Mouse (Mus musculus) kidney, embryonic 14.5 days (tissue): ENCODE data around the gene Adam15. TPM values are rescaled to one million over a fixed set of nuclear protein-coding genes. Genes with fewer than 3 reads are reported as not detected.

Source experiments
- ATAC-seq: fragments of 200-750 bp; cut with Nextera tagmentation; 2 replicates; pipeline ENCODE4 v1.8.0; 2017; ENCODE audit warnings: moderate number of reproducible peaks, mild to moderate bottlenecking, moderate TSS enrichment, moderate library complexity; ENCODE audit not compliant: low FRiP score, low TSS enrichment
- H3K27ac ChIP-seq: fragments of 300-500 bp; sonication (generic); 2 replicates; pipeline ENCODE4 v1.5.1; 2014; ENCODE audit warnings: low read depth, mild to moderate bottlenecking, low read length, moderate library complexity, mixed read lengths
- H3K27me3 ChIP-seq: fragments of 300-500 bp; sonication (generic); 2 replicates; pipeline ENCODE4 v1.6.1; 2014; ENCODE audit warnings: mild to moderate bottlenecking, low read length; ENCODE audit not compliant: control insufficient read depth, insufficient read depth
- H3K36me3 ChIP-seq: fragments of 300-500 bp; sonication (generic); 2 replicates; pipeline ENCODE4 v1.6.1; 2014; ENCODE audit warnings: low read length, mixed read lengths; ENCODE audit not compliant: control insufficient read depth, insufficient read depth
- H3K4me1 ChIP-seq: fragments of 300-500 bp; sonication (generic); 2 replicates; pipeline ENCODE4 v1.6.1; 2014; ENCODE audit warnings: low read length, mixed read lengths; ENCODE audit not compliant: control insufficient read depth, insufficient read depth
- H3K4me2 ChIP-seq: fragments of 300-500 bp; sonication (generic); replicated peaks from 2 replicates; pipeline ENCODE4 v1.6.1; 2014; ENCODE audit warnings: low read depth, mild to moderate bottlenecking, low read length
- H3K4me3 ChIP-seq: fragments of 300-500 bp; sonication (generic); 2 replicates; pipeline ENCODE4 v1.5.1; 2014; ENCODE audit warnings: mild to moderate bottlenecking, low read length
- H3K9ac ChIP-seq: fragments of 300-500 bp; sonication (generic); 2 replicates; pipeline ENCODE4 v1.6.1; 2014; ENCODE audit warnings: low read depth, mild to moderate bottlenecking, low read length, moderate library complexity
- H3K9me3 ChIP-seq: fragments of 300-500 bp; sonication (generic); 2 replicates; pipeline ENCODE4 v1.6.1; 2016; ENCODE audit warnings: low read length; ENCODE audit not compliant: control insufficient read depth
- WGBS: fragments of 180-500 bp; shearing (Covaris S2); extraction: QIAGEN DNeasy Blood & Tissue Kit; methylation state at CpG from one replicate; pipeline ENCODE4 v1.1.7; 2014; 5-methylcytosine and 5-hydroxymethylcytosine counted together
- polyA plus RNA-seq: library from polyadenylated mRNA; unstranded; fragments of >200 nt; fragmentation: Nextera tagmentation; extraction: Ambion mirVana; gene quantifications from 2 replicates; pipeline ENCODE4 v1.2.1, GENCODE M21; 2014

The Adam15 gene
- 35.9 and 47.1 TPM in 2 replicates for polyA plus RNA-seq

- Histone ChIP-seq H3K27ac (peak within 1 kb of the TSS; percentile 59), H3K9me3 (no peaks in the 10 kb centered on the region), H3K27me3 (no peaks in the 10 kb centered on the region), H3K4me1 (peaks cover 16% of the 10 kb centered on the region; the same call in 1 of the 2 replicates), H3K4me3 (peak within 1 kb of the TSS; percentile 63), H3K9ac (peak within 1 kb of the TSS; percentile 61), H3K36me3 (peaks cover 12% of the 10 kb centered on the region), H3K4me2 (peak within 1 kb of the TSS; percentile 95)
- peak; percentile 91 for ATAC-seq
- WGBS, result 1% methylated on average over 54 of the region's 59 CpGs
Observed at GRCm38 (mm10) chr3:89349869-89350501, at the start of gene Adam15. Adam15 (minus strand) TSS chr3:89349996.

- Histone ChIP-seq H3K4me3 (peak overlapping the region; percentile 51), H3K27me3 (no peaks in the 10 kb centered on the region), H3K36me3 (no peaks in the 10 kb centered on the region; the same call in 1 of the 2 replicates), H3K4me1 (peaks cover 16% of the 10 kb centered on the region; the same call in 1 of the 2 replicates), H3K27ac (no peak overlapping the region), H3K9ac (no peak overlapping the region; the same call in 1 of the 2 replicates), H3K9me3 (no peaks in the 10 kb centered on the region), H3K4me2 (peak overlapping the region; percentile 99)
- ATAC-seq, result no peak
- WGBS, result 2% methylated on average over 4 of the region's 4 CpGs
Observed at GRCm38 (mm10) chr3:89396654-89397005, 46.8 kb upstream of the Adam15 start.

- Histone ChIP-seq H3K27ac (peak overlapping the region; percentile 42; the same call in 1 of the 2 replicates), H3K9ac (peak overlapping the region; percentile 57), H3K4me3 (peak overlapping the region; percentile 51), H3K36me3 (no peaks in the 10 kb centered on the region), H3K27me3 (no peaks in the 10 kb centered on the region), H3K4me2 (peak overlapping the region; percentile 99), H3K4me1 (peaks cover 22% of the 10 kb centered on the region), H3K9me3 (no peaks in the 10 kb centered on the region)
- peak; percentile 22; the same call in 1 of the 2 replicates for ATAC-seq
- WGBS, result under 1% methylated on average over 44 of the region's 44 CpGs
Observed at GRCm38 (mm10) chr3:89395806-89396653, 46.2 kb upstream of the Adam15 start.

- Histone ChIP-seq H3K9ac (peak overlapping the region; percentile 57; the same call in 1 of the 2 replicates), H3K4me2 (peak overlapping the region; percentile 99), H3K27ac (peak overlapping the region; percentile 74; the same call in 1 of the 2 replicates), H3K9me3 (no peaks in the 10 kb centered on the region), H3K4me3 (peak overlapping the region; percentile 51), H3K4me1 (peaks cover 27% of the 10 kb centered on the region), H3K36me3 (no peaks in the 10 kb centered on the region), H3K27me3 (no peaks in the 10 kb centered on the region)
- 2% methylated on average over 10 of the region's 10 CpGs for WGBS
- ATAC-seq, result no peak
Observed at GRCm38 (mm10) chr3:89395419-89395805, 45.6 kb upstream of the Adam15 start.

- Histone ChIP-seq H3K9ac (peak overlapping the region; percentile 57; the same call in 1 of the 2 replicates), H3K36me3 (no peaks in the 10 kb centered on the region), H3K4me3 (peak overlapping the region; percentile 51), H3K27me3 (no peaks in the 10 kb centered on the region), H3K27ac (peak overlapping the region; percentile 74), H3K9me3 (no peaks in the 10 kb centered on the region), H3K4me1 (peaks cover 32% of the 10 kb centered on the region), H3K4me2 (peak overlapping the region; percentile 99)
- ATAC-seq, result peak; percentile 13
- WGBS, result under 1% methylated on average over 12 of the region's 12 CpGs
Observed at GRCm38 (mm10) chr3:89394894-89395256, 45.1 kb upstream of the Adam15 start.

- under 1% methylated on average over 42 of the region's 42 CpGs for WGBS
Observed at GRCm38 (mm10) chr3:89394006-89394893, 44.5 kb upstream of the Adam15 start, which contains the start of gene Zbtb7b. Zbtb7b (minus strand) TSS chr3:89394776.

GRCm38 (mm10) chr3:89393605-89394004 lies 43.8 kb upstream of the Adam15 start:
- Histone ChIP-seq H3K27ac (peak overlapping the region; percentile 74), H3K4me3 (peak overlapping the region; percentile 51), H3K4me2 (peak overlapping the region; percentile 99), H3K36me3 (no peaks in the 10 kb centered on the region), H3K27me3 (no peaks in the 10 kb centered on the region), H3K9ac (peak overlapping the region; percentile 57; the same call in 1 of the 2 replicates), H3K4me1 (peaks cover 32% of the 10 kb centered on the region), H3K9me3 (no peaks in the 10 kb centered on the region)
- peak; percentile 94 for ATAC-seq
- WGBS, result under 1% methylated on average over 15 of the region's 15 CpGs

More at GRCm38 (mm10) chr3:89394006-89394893, 44.5 kb upstream of the Adam15 start, which contains the start of gene Zbtb7b:
- no peaks in the 10 kb centered on the region for H3K9me3 ChIP-seq
- H3K9ac ChIP-seq, result peak within 1 kb of the TSS; percentile 57; the same call in 1 of the 2 replicates
- H3K27ac ChIP-seq, result peak within 1 kb of the TSS; percentile 74
- peak within 1 kb of the TSS; percentile 51 for H3K4me3 ChIP-seq
- ATAC-seq, result peak; percentile 57
- no peaks in the 10 kb centered on the region for H3K27me3 ChIP-seq
- H3K36me3 ChIP-seq, result no peaks in the 10 kb centered on the region
- H3K4me2 ChIP-seq, result peak within 1 kb of the TSS; percentile 99
- peaks cover 32% of the 10 kb centered on the region for H3K4me1 ChIP-seq

- H3K9ac ChIP-seq, result peak overlapping the region; percentile 65
- peak overlapping the region; percentile 51 for H3K4me3 ChIP-seq
- H3K9me3 ChIP-seq, result no peaks in the 10 kb centered on the region
- peaks cover 32% of the 10 kb centered on the region for H3K4me1 ChIP-seq
- peak overlapping the region; percentile 99 for H3K4me2 ChIP-seq
- 0% methylated on average over 22 of the region's 24 CpGs for WGBS
- H3K27me3 ChIP-seq, result no peaks in the 10 kb centered on the region
- no peaks in the 10 kb centered on the region for H3K36me3 ChIP-seq
- ATAC-seq, result no peak
- peak overlapping the region; percentile 67; the same call in 1 of the 2 replicates for H3K27ac ChIP-seq
Observed at GRCm38 (mm10) chr3:89392871-89393311, 43.1 kb upstream of the Adam15 start.
